Mouse (Mus musculus): ENCODE data around the gene Pgls. TPM values are rescaled to one million over a fixed set of nuclear protein-coding genes. Genes with fewer than 3 reads are reported as not detected.
A peak's percentile ranks its signal among the peaks of the same experiment; 100 is the strongest.

The Pgls gene
- total and polyA plus RNA-seq, 3 experiments: 58.6 to 80.4 (median 66.3) TPM

- Histone ChIP-seq H3K4me1 (ENCODE audit: control insufficient read depth, insufficient read depth, low read length) (no peaks in the 10 kb centered on the region), H3K36me3 (ENCODE audit: control insufficient read depth, insufficient read depth, low read length) (no peaks in the 10 kb centered on the region), H3K27ac (no peak overlapping the region), H3K27me3 (ENCODE audit: control insufficient read depth, insufficient read depth, low read length) (no peaks in the 10 kb centered on the region), H3K4me3 (no peak overlapping the region), H3K79me2 (replicated peaks; ENCODE audit: control insufficient read depth, insufficient read depth, low read length) (no peaks in the 10 kb centered on the region), H3K9ac (ENCODE audit: low read depth, low read length) (no peak overlapping the region)
- 72% methylated on average over 7 of the region's 7 CpGs for WGBS
- intact Hi-C loops (cut with DNase I): no loop called here
- TF ChIP-seq POLR2A (IDR thresholded peaks at IDR 0.05; ENCODE audit: insufficient read depth, low read depth, low read length): no peak
- no peak for TF ChIP-seq CTCF (IDR thresholded peaks at IDR 0.05)
- no peak for TF ChIP-seq EP300 (IDR thresholded peaks at IDR 0.05; ENCODE audit: insufficient read depth, low read depth, low read length)
- DNase-seq: no peak
Observed at GRCm38 (mm10) chr8:71550754-71551153, 41.2 kb upstream of the Pgls start.

GRCm38 (mm10) chr8:71552770-71553169 lies 39.2 kb upstream of the Pgls start:
- 71% methylated on average over 6 of the region's 6 CpGs for WGBS
- no peaks in the 10 kb centered on the region for H3K79me2 ChIP-seq (replicated peaks; ENCODE audit: control insufficient read depth, insufficient read depth, low read length)
- no peak for TF ChIP-seq EP300 (IDR thresholded peaks at IDR 0.05; ENCODE audit: insufficient read depth, low read depth, low read length)
- no peak for TF ChIP-seq POLR2A (IDR thresholded peaks at IDR 0.05; ENCODE audit: insufficient read depth, low read depth, low read length)
- TF ChIP-seq CTCF (IDR thresholded peaks at IDR 0.05): no peak
- no peak overlapping the region for H3K4me3 ChIP-seq
- H3K4me1 ChIP-seq (ENCODE audit: control insufficient read depth, insufficient read depth, low read length): no peaks in the 10 kb centered on the region
- no peak overlapping the region for H3K9ac ChIP-seq (ENCODE audit: low read depth, low read length)
- intact Hi-C loops (cut with DNase I): no loop called here
- no peak overlapping the region for H3K27ac ChIP-seq
- no peak for DNase-seq
- H3K27me3 ChIP-seq (ENCODE audit: control insufficient read depth, insufficient read depth, low read length): no peaks in the 10 kb centered on the region
- H3K36me3 ChIP-seq (ENCODE audit: control insufficient read depth, insufficient read depth, low read length): no peaks in the 10 kb centered on the region

- Histone ChIP-seq H3K79me2 (replicated peaks; ENCODE audit: control insufficient read depth, insufficient read depth, low read length) (no peaks in the 10 kb centered on the region), H3K4me1 (ENCODE audit: control insufficient read depth, insufficient read depth, low read length) (no peaks in the 10 kb centered on the region), H3K4me3 (no peak overlapping the region), H3K27ac (no peak overlapping the region), H3K27me3 (ENCODE audit: control insufficient read depth, insufficient read depth, low read length) (peaks cover 7% of the 10 kb centered on the region), H3K36me3 (ENCODE audit: control insufficient read depth, insufficient read depth, low read length) (no peaks in the 10 kb centered on the region), H3K9ac (ENCODE audit: low read depth, low read length) (no peak overlapping the region)
- no peak for TF ChIP-seq EP300 (IDR thresholded peaks at IDR 0.05; ENCODE audit: insufficient read depth, low read depth, low read length)
- TF ChIP-seq CTCF (IDR thresholded peaks at IDR 0.05): no peak
- TF ChIP-seq POLR2A (IDR thresholded peaks at IDR 0.05; ENCODE audit: insufficient read depth, low read depth, low read length): no peak
- intact Hi-C loops (cut with DNase I): no loop called here
- WGBS: 65% methylated on average over 6 of the region's 6 CpGs
- no peak for DNase-seq
Observed at GRCm38 (mm10) chr8:71554001-71554400, 38.0 kb upstream of the Pgls start.

GRCm38 (mm10) chr8:71554644-71555043 lies 37.3 kb upstream of the Pgls start:
- Histone ChIP-seq H3K79me2 (replicated peaks; ENCODE audit: control insufficient read depth, insufficient read depth, low read length) (no peaks in the 10 kb centered on the region), H3K36me3 (ENCODE audit: control insufficient read depth, insufficient read depth, low read length) (no peaks in the 10 kb centered on the region), H3K27me3 (ENCODE audit: control insufficient read depth, insufficient read depth, low read length) (peaks cover 7% of the 10 kb centered on the region), H3K27ac (no peak overlapping the region), H3K4me1 (ENCODE audit: control insufficient read depth, insufficient read depth, low read length) (no peaks in the 10 kb centered on the region), H3K9ac (ENCODE audit: low read depth, low read length) (no peak overlapping the region), H3K4me3 (no peak overlapping the region)
- 47% methylated on average over 2 of the region's 2 CpGs for WGBS
- intact Hi-C loops (cut with DNase I): no loop called here
- TF ChIP-seq CTCF (IDR thresholded peaks at IDR 0.05): no peak
- DNase-seq: no peak

- TF ChIP-seq CTCF (IDR thresholded peaks at IDR 0.05) (no peak), POLR2A (IDR thresholded peaks at IDR 0.05; ENCODE audit: insufficient read depth, low read depth, low read length) (no peak), EP300 (IDR thresholded peaks at IDR 0.05; ENCODE audit: insufficient read depth, low read depth, low read length) (no peak)
- Histone ChIP-seq H3K4me3 (0 out of 2 replicates have a peak within 1 kb of the TSS, but pooled peaks have one; percentile 29), H3K79me2 (replicated peaks; ENCODE audit: control insufficient read depth, insufficient read depth, low read length) (no peaks in the 10 kb centered on the region), H3K4me1 (ENCODE audit: control insufficient read depth, insufficient read depth, low read length) (no peaks in the 10 kb centered on the region; the same call in 1 of the 2 replicates), H3K27me3 (ENCODE audit: control insufficient read depth, insufficient read depth, low read length) (peaks cover 7% of the 10 kb centered on the region), H3K36me3 (ENCODE audit: control insufficient read depth, insufficient read depth, low read length) (no peaks in the 10 kb centered on the region), H3K9ac (ENCODE audit: low read depth, low read length) (peak within 1 kb of the TSS; percentile 22), H3K27ac (no peak within 1 kb of the TSS)
- WGBS: 8% methylated on average over 70 of the region's 70 CpGs
- DNase-seq: no peak
- intact Hi-C loops (cut with DNase I): no loop called here
Observed at GRCm38 (mm10) chr8:71558071-71558957, 33.7 kb upstream of the Pgls start, which contains the start of gene Tmem221. Tmem221 (minus strand) TSS chr8:71558871.

GRCm38 (mm10) chr8:71558958-71559690 lies 32.9 kb upstream of the Pgls start:
- Histone ChIP-seq H3K27ac (no peak overlapping the region), H3K27me3 (ENCODE audit: control insufficient read depth, insufficient read depth, low read length) (peaks cover 7% of the 10 kb centered on the region), H3K36me3 (ENCODE audit: control insufficient read depth, insufficient read depth, low read length) (no peaks in the 10 kb centered on the region), H3K4me3 (no peak overlapping the region), H3K4me1 (ENCODE audit: control insufficient read depth, insufficient read depth, low read length) (no peaks in the 10 kb centered on the region; the same call in 1 of the 2 replicates), H3K79me2 (replicated peaks; ENCODE audit: control insufficient read depth, insufficient read depth, low read length) (no peaks in the 10 kb centered on the region), H3K9ac (ENCODE audit: low read depth, low read length) (no peak overlapping the region)
- DNase-seq: peak; percentile 65 to 71
- intact Hi-C loops (cut with DNase I): no loop called here
- WGBS: 10% methylated on average over 24 of the region's 24 CpGs
- no peak for TF ChIP-seq CTCF (IDR thresholded peaks at IDR 0.05)
- no peak for TF ChIP-seq POLR2A (IDR thresholded peaks at IDR 0.05; ENCODE audit: insufficient read depth, low read depth, low read length)
- no peak for TF ChIP-seq EP300 (IDR thresholded peaks at IDR 0.05; ENCODE audit: insufficient read depth, low read depth, low read length)

Measured in heart, adult 2 months (tissue).